Mouse (Mus musculus) midbrain, embryonic 11.5 days (tissue): ENCODE measurements around the gene Gtf2f1. TPM values are rescaled to one million over a fixed set of nuclear protein-coding genes. Genes with fewer than 3 reads are reported as not detected.

Experiments used
- ATAC-seq: fragments of 200-750 bp; cut with Nextera tagmentation; 2 replicates; pipeline ENCODE4 v1.8.0; 2017; ENCODE audit warnings: moderate TSS enrichment, moderate library complexity; ENCODE audit not compliant: low FRiP score
- DNase-seq: peaks from one replicate; pipeline ENCODE4 v3.0.0; 2015; ENCODE audit warnings: low spot score; ENCODE audit errors: missing footprints
- H3K27ac ChIP-seq: fragments of 300-500 bp; sonication (generic); 2 replicates; pipeline ENCODE4 v1.5.1; 2014; ENCODE audit warnings: low read depth, low read length
- H3K27me3 ChIP-seq: fragments of 300-500 bp; sonication (generic); 2 replicates; pipeline ENCODE4 v1.6.1; 2014; ENCODE audit warnings: mild to moderate bottlenecking, low read length, moderate library complexity, mixed read lengths; ENCODE audit not compliant: control insufficient read depth, insufficient read depth
- H3K36me3 ChIP-seq: fragments of 300-500 bp; sonication (generic); 2 replicates; pipeline ENCODE4 v1.6.1; 2014; ENCODE audit warnings: mild to moderate bottlenecking, low read length, moderate library complexity, mixed read lengths; ENCODE audit not compliant: control insufficient read depth, insufficient read depth
- H3K4me1 ChIP-seq: fragments of 300-500 bp; sonication (generic); 2 replicates; pipeline ENCODE4 v1.6.1; 2014; ENCODE audit warnings: low read length; ENCODE audit not compliant: control insufficient read depth, insufficient read depth
- H3K4me2 ChIP-seq: fragments of 300-500 bp; sonication (generic); 2 replicates; pipeline ENCODE4 v1.6.1; 2014; ENCODE audit warnings: mild to moderate bottlenecking, moderate library complexity
- H3K4me3 ChIP-seq: fragments of 300-500 bp; sonication (generic); 2 replicates; pipeline ENCODE4 v1.5.1; 2014; ENCODE audit warnings: low read depth, low read length
- H3K9ac ChIP-seq: fragments of 300-500 bp; sonication (generic); 2 replicates; pipeline ENCODE4 v1.6.1; 2014; ENCODE audit warnings: low read length
- H3K9me3 ChIP-seq: fragments of 300-500 bp; sonication (generic); 2 replicates; pipeline ENCODE4 v1.6.1; 2016; ENCODE audit warnings: low read length; ENCODE audit not compliant: control insufficient read depth
- WGBS: fragments of 180-500 bp; shearing (Covaris S2); extraction: QIAGEN DNeasy Blood & Tissue Kit; methylation state at CpG from one replicate; pipeline ENCODE4 v1.1.7; 2014; 5-methylcytosine and 5-hydroxymethylcytosine counted together
- polyA plus RNA-seq: library from polyadenylated mRNA; unstranded; fragments of >200 nt; fragmentation: Nextera tagmentation; extraction: Ambion mirVana; gene quantifications from 2 replicates; pipeline ENCODE4 v1.2.1, GENCODE M21; 2014

Gtf2f1 gene
- polyA plus RNA-seq, 1 experiment from 2014 or later: 76.0 TPM

DNA sequence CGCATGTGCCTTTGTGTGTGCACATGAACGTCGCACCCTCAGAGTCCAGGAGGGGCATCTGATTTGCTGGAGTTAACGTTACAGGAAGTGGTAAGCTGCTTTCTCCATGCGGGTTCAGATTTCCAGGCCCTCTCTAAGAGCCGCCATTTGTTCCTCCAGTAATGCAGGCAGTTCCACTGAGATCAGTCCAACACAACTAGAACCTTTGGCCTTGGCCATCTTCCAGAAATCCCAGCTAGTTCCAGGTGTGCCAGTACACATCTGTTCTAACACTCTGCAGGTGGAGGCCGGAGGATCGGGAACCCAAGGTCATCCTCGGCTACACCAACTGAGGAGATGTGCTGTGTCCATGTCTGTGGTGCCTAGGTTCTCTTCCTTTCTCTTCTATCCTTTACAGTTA, 26.2 kb downstream of the Gtf2f1 start:
- Histone ChIP-seq H3K4me3 (no peak overlapping the region), H3K36me3 (no peaks in the 10 kb centered on the region), H3K4me2 (no peak overlapping the region), H3K4me1 (no peaks in the 10 kb centered on the region), H3K27me3 (no peaks in the 10 kb centered on the region), H3K9me3 (no peaks in the 10 kb centered on the region), H3K27ac (no peak overlapping the region), H3K9ac (no peak overlapping the region)
- WGBS: 85% methylated on average over 9 of the region's 9 CpGs
- ATAC-seq (no peak), DNase-seq (peak; percentile 62)

DNA sequence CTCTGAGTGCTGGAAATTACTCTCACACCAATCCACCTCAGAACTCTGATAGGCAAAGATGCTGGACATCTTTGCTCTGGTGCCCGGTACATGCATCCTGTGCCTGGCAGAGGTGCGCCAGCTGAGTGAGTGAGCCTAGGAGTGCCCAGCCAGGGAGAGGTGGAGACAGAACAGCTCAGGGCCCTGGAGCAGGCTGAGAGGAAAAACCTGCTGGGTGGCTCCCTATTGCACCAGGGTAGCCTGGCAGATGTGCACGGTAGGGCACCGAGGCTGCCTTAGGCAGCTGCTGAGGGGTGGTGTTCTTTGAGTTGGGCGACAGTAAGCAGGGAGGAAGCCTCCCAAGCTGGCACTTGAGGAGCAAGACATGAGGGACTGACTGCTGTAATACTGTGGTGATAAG, 29.1 kb downstream of the Gtf2f1 start, which contains the start of gene Acer1:
Acer1 (minus strand) TSS at position 114 of the 400 bp plus-strand sequence.
- Histone ChIP-seq H3K27me3 (no peaks in the 10 kb centered on the region), H3K4me2 (no peak within 1 kb of the TSS), H3K9me3 (no peaks in the 10 kb centered on the region), H3K4me3 (no peak within 1 kb of the TSS), H3K4me1 (no peaks in the 10 kb centered on the region), H3K9ac (no peak within 1 kb of the TSS), H3K36me3 (no peaks in the 10 kb centered on the region), H3K27ac (no peak within 1 kb of the TSS)
- DNase-seq (no peak), ATAC-seq (no peak)
- WGBS: 78% methylated on average over 5 of the region's 5 CpGs

DNA sequence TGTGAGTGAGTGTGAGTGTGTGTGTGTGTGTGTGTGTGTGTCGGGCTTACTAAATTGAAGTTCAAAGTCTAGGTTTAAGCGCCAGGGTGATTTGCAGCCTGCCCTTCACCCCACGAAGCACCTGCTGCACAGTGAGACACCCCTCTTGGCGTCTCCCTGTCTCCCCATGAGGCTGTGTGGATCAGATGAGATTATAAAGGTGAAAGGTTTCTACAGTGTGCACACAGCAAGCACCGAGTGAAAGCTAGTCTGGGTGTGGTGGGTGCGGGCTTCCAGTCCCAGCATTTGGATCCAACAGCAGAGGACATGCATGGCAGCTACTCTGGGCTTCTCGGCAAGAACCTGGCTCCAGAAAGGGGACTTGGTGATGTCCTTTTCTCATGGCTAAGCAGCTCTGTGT, 30.0 kb downstream of the Gtf2f1 start:
- Histone ChIP-seq H3K27ac (no peak overlapping the region), H3K4me1 (no peaks in the 10 kb centered on the region), H3K9ac (no peak overlapping the region), H3K27me3 (no peaks in the 10 kb centered on the region), H3K36me3 (no peaks in the 10 kb centered on the region), H3K4me2 (no peak overlapping the region), H3K4me3 (no peak overlapping the region), H3K9me3 (no peaks in the 10 kb centered on the region)
- ATAC-seq: no peak
- WGBS: 83% methylated on average over 7 of the region's 7 CpGs
- DNase-seq: no peak

DNA sequence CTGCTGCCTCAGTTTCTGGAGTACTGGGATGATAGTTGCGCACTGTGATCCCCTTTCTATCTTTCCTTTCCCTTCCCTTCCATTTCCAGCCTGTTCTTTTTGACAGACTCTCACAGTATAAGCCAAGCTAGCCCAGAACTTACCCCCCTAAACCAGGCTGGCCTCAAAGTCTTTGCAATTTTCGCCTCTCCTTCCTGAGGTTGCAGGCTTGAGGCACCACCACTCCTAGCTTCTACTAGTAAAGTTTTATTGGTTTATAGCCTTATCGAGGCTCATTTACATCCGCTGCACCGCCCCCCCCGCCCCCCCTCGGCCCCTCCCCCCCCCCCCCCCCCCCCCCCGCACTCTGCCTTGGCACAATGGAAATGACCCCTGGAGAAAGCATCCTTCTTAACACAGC, 31.6 kb downstream of the Gtf2f1 start:
- Histone ChIP-seq H3K36me3 (no peaks in the 10 kb centered on the region), H3K4me2 (no peak overlapping the region), H3K4me1 (no peaks in the 10 kb centered on the region), H3K27me3 (no peaks in the 10 kb centered on the region), H3K9me3 (no peaks in the 10 kb centered on the region), H3K4me3 (no peak overlapping the region), H3K9ac (no peak overlapping the region), H3K27ac (no peak overlapping the region)
- WGBS: 39% methylated on average over 7 of the region's 8 CpGs
- ATAC-seq (no peak), DNase-seq (no peak)

DNA sequence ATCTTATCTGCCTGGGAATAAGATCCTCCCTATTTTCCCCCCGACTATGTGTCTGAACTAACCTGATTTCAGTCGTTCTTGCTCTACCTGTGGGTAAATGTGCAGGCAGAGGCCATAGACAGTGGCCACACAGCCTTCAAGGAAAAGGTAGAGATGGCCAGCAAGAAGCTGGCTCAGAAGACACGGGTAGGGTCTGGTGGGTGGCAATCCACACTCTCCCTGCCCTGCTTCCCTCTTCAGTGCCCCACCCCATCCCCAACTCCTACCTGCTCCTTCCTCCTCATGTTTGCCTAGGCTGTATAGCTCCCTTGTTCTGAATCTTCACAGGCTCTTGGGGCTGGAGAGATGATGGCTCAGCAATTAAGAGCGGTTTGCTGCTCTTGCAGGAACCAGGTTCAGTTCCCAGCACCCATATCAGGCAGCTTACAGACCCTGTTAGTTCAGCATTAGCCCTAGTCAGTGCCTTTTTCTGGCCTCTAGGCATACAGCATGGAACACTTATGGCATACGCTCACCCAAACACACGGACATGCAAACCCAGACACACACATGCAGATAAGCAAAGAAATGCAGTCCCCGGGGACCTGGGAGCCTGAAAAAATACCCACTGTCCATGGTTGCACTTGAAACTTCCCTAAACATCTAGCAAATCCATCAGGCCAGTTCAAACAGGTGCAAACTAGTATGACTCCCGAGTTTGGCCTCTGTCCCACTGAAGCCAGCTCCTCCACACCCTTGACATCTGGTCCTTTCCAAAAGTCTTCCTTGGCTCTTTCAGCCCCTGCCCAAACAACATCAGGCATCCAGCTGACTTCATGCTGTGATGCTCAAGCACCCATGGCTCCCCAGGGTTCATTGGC, 34.3 kb downstream of the Gtf2f1 start:
- DNase-seq: no peak
- no peaks in the 10 kb centered on the region for H3K9me3 ChIP-seq
- WGBS: 74% methylated on average over 8 of the region's 8 CpGs
- H3K36me3 ChIP-seq: no peaks in the 10 kb centered on the region
- H3K27ac ChIP-seq: no peak overlapping the region
- no peak overlapping the region for H3K4me2 ChIP-seq
- H3K9ac ChIP-seq: no peak overlapping the region
- no peaks in the 10 kb centered on the region for H3K4me1 ChIP-seq
- H3K4me3 ChIP-seq: no peak overlapping the region
- H3K27me3 ChIP-seq: no peaks in the 10 kb centered on the region
- ATAC-seq: no peak

DNA sequence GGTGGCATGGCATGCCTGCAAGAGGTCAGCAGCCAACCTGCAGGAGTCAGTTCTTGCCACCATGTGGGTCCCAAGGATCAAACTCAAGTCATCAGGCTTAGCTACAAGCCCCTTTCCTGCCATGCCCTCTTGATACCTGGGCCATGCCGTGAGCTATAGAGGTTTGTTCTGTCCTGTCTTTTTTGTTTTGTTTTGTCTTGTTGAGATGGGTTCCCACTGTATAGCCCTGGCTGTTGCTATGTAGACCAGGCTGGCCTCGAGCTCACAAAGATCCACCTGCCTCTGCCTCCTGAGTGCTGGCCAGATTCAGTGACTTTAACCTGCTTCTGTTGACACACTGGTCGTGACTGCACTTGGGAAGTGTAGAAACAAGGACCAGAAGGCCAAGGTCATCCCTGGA, 35.7 kb downstream of the Gtf2f1 start:
- WGBS: 79% methylated on average over 3 of the region's 3 CpGs
- Histone ChIP-seq H3K4me3 (no peak overlapping the region), H3K4me2 (no peak overlapping the region), H3K27ac (no peak overlapping the region), H3K4me1 (no peaks in the 10 kb centered on the region), H3K9ac (no peak overlapping the region), H3K27me3 (no peaks in the 10 kb centered on the region), H3K36me3 (no peaks in the 10 kb centered on the region), H3K9me3 (no peaks in the 10 kb centered on the region)
- ATAC-seq (no peak), DNase-seq (no peak)

DNA sequence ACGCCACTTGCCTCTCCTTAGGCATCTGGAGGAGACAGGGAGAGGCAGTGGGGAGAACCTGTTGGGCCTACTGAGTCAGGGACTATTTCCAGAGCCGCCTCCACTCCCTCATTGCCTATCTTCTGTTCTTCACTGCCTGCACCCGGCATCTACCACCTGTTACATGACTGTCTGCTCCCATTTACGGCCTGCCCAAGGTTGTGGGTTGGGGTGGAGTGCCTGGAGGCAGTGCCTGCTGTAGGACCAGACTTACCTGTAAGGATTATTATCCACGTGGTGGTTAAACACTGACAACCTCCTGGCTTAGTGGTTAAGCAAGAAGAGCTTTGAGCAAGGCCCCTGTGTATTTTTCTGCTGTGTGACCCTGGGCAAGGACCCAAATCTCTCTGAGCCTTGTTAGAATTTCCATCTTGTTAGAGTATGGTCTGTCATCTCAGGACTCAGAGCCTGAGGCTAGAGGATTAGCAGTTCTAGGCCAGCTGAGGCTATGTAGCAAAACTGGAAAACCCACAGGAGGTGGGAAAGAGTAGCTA, 36.3 kb downstream of the Gtf2f1 start:
- Histone ChIP-seq H3K9ac (no peak overlapping the region), H3K36me3 (no peaks in the 10 kb centered on the region), H3K4me1 (no peaks in the 10 kb centered on the region), H3K4me2 (no peak overlapping the region), H3K27me3 (no peaks in the 10 kb centered on the region), H3K27ac (no peak overlapping the region), H3K4me3 (no peak overlapping the region), H3K9me3 (no peaks in the 10 kb centered on the region)
- DNase-seq (no peak), ATAC-seq (no peak)
- 75% methylated on average over 5 of the region's 5 CpGs for WGBS

DNA sequence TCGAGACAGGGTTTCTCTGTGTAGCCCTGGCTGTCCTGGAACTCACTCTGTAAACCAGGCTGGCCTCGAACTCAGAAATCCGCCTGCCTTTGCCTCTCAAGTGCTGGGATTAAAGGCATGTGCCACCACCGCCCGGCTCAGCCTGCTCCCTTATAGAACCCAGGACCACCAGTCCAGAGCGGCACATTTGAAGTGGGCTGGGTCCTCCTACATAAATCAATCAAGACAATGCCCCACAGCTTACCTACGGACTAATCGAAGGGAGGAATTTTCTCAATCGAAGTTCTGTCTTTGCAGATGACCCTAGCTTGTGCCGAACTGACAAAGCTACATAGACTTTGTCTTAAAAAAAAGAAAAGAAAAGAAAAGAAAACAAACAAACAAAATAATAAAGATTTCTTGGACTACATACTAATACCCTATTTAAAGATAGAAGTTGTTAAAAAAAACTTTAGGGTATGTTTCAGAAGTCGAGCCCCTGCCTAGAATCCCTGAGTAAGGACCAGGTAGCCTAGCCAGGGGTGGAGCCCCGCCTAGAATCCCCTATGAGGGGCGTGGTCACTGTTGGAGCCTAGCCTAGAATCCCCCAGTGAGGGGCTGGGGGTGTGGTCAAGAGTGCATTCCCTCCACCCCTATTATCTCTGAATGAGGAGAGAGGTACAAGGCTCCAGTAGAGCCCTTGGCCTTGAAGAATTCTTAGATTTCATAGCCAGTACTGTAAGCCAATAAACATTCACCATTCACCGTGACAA, 37.0 kb downstream of the Gtf2f1 start:
- DNase-seq: no peak
- 68% methylated on average over 13 of the region's 14 CpGs for WGBS

DNA sequence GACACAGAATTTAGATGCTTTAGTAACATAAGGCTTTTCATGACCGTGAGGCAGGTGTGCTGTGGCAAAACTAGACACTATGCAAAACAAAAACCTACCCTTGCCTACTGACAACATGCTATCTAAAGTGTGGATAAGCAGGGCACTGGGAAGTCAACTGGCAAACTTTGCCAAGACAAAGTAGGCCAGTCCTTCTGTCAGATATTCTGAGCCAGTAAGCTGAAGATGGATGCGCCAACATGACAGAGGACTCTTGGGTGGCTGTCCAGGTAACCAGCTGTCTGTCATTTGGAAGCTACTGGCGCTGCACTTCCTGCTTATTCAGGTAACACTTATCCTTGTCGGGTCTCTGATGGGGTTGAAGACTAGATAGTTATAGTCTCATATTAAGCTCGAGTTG, 41.0 kb downstream of the Gtf2f1 start:
- DNase-seq (no peak), ATAC-seq (no peak)
- H3K4me1 ChIP-seq: no peaks in the 10 kb centered on the region
- 70% methylated on average over 5 of the region's 5 CpGs for WGBS
- no peaks in the 10 kb centered on the region for H3K9me3 ChIP-seq
- H3K27me3 ChIP-seq: no peaks in the 10 kb centered on the region
- H3K4me2 ChIP-seq: no peak overlapping the region
- no peaks in the 10 kb centered on the region for H3K36me3 ChIP-seq
- H3K4me3 ChIP-seq: no peak overlapping the region
- no peak overlapping the region for H3K27ac ChIP-seq
- no peak overlapping the region for H3K9ac ChIP-seq

More for the DNA sequence above, 37.0 kb downstream of the Gtf2f1 start:
- H3K9me3 ChIP-seq: no peaks in the 10 kb centered on the region
- H3K36me3 ChIP-seq: no peaks in the 10 kb centered on the region
- no peak overlapping the region for H3K4me3 ChIP-seq
- H3K4me2 ChIP-seq: no peak overlapping the region
- H3K4me1 ChIP-seq: no peaks in the 10 kb centered on the region
- H3K27me3 ChIP-seq: no peaks in the 10 kb centered on the region
- H3K27ac ChIP-seq: no peak overlapping the region
- ATAC-seq: no peak
- H3K9ac ChIP-seq: no peak overlapping the region
